Mouse (Mus musculus) megakaryocyte, embryonic 14.5 days (primary cell): Measurements from ENCODE around the gene Gsdmc4. TPM values are rescaled to one million over a fixed set of nuclear protein-coding genes. Genes with fewer than 3 reads are reported as not detected.
"Not testable (repeated sequence)": the region's sequence is repeated elsewhere in the genome, so short reads cannot be mapped to it uniquely, and the experiment has no call there.

Source experiments
- H3K27me3 ChIP-seq: replicated peaks from 2 replicates; pipeline ENCODE3; 2012; ENCODE audit warnings: inconsistent platforms
- H3K36me3 ChIP-seq: replicated peaks from 2 replicates; pipeline ENCODE3; 2012; ENCODE audit warnings: low read length, inconsistent platforms, mixed read lengths
- H3K4me1 ChIP-seq: 2 replicates; pipeline ENCODE4 v1.6.1; 2012; ENCODE audit warnings: inconsistent platforms
- H3K4me3 ChIP-seq: replicated peaks from 2 replicates; pipeline ENCODE3; 2012; ENCODE audit warnings: moderate library complexity, mild to moderate bottlenecking, inconsistent platforms
- H3K9me3 ChIP-seq: 2 replicates; pipeline ENCODE4 v1.6.1; 2012; ENCODE audit warnings: inconsistent platforms
- polyA plus RNA-seq: library from polyadenylated mRNA; stranded (reverse); fragments of >175 nt; gene quantifications from 2 replicates; pipeline ENCODE4 v1.2.3, GENCODE M21; 2012; ENCODE audit warnings: low replicate concordance; ENCODE audit not compliant: insufficient read depth

Gene Gsdmc4
- polyA plus RNA-seq, 1 experiment: not detected

DNA sequence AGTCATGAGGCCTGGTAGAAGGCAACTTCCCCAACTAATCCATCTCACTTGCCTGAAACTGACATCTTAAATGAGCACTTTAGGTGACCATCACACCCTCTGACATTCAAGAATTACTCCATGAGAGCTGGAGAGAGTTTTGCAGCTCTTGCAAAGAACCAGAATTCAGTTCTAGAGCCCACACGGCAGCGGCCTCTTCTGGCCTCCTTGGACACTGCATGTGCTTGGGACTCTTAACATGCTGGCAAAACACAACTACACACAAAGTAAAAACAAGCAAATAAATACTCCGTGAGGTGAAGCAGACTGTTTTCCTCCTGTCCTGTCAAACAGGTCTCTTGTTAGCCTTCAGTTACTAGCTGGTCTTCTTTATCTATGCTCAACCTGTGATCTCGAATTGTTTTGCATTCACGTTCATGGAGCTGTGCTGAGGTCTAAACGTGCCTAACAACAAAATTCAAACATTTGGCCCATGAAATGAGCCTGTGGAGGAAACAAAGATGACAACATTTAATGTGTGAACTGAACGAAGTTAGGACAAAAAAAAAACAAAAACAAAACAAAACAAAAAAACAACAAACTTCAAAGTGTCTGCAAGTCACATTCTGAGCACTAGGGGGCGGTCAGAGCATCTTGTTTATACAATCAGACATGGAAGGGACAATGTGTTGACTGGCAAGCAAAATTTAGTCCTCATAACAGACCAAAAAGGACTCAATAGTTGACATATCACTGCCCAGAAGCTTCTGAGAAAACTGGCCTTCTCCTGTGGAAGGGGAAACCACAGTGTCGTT is 16.3 kb downstream of the Gsdmc4 start:
- not testable (repeated sequence) for H3K9me3 ChIP-seq, H3K36me3 ChIP-seq, H3K4me1 ChIP-seq, H3K27me3 ChIP-seq
- H3K4me3 ChIP-seq: peak overlapping the region; percentile 81

DNA sequence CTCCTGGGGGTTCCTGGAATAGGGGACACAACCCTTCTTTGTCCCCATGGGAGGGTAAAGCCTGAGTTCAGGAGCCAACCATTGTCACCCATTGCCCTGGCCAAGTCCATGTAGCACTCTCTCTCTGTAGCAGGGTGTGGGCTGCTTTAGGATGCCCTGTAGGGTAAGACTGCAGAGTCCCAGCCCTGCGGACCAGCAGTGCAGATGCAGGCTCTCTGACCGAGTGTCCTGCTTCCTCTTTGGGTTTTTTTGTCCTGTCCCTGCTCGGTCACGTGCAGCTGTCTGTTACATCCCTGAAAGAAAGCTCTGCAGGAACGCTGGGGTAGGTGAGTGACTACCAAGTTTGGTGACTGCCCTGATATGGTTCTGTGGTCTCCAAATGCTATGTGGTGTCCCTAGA is 23.7 kb downstream of the Gsdmc4 start:
- not testable (repeated sequence) for H3K9me3 ChIP-seq, H3K27me3 ChIP-seq, H3K4me3 ChIP-seq, H3K4me1 ChIP-seq, H3K36me3 ChIP-seq

DNA sequence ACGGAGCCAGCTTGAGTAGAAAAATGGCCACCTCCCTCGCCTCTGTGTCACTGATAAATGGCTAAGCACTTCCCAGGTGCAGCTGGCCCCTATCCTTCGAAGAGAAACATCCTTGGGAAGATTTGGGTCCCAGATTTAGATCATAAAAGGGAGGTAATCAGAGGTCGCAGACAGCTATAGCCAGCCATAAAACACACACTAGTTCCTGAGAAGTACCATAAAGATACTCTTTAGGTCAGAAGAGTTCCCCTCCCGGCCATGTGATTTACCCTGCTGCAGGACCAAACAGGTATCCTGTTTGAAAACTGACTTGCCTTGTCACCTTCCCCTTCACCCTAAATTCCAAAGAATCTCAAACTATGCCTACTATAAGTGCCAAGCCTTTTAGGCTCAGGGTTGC is 24.1 kb downstream of the Gsdmc4 start:
- H3K4me3 ChIP-seq, H3K9me3 ChIP-seq, H3K36me3 ChIP-seq, H3K27me3 ChIP-seq, H3K4me1 ChIP-seq: not testable (repeated sequence)

DNA sequence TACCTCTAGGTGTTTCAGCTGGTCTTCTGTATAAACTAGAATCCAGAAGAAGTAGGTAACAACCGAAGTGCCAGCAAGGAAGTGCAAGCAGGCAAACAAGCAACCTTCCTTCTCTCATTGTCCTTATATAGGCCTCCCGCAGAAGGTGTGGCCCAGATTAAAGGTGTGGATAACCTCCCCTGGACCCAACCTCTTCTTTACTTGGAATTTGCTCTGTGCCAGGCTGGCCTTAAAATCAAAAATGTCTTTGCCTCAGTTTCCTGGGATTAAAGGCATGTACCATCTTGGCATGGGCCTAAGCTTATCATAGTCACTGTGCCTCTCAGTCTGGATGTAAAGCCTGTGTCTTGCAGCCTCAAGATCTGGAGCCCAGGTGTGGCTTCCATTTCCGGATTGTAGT is 33.6 kb downstream of the Gsdmc4 start, which contains the start of gene Gsdmc3:
TSS of gene Gsdmc3 (minus strand) at position 101 of the 400 bp plus-strand sequence.
- not testable (repeated sequence) for H3K4me1 ChIP-seq, H3K4me3 ChIP-seq, H3K9me3 ChIP-seq, H3K27me3 ChIP-seq, H3K36me3 ChIP-seq

DNA sequence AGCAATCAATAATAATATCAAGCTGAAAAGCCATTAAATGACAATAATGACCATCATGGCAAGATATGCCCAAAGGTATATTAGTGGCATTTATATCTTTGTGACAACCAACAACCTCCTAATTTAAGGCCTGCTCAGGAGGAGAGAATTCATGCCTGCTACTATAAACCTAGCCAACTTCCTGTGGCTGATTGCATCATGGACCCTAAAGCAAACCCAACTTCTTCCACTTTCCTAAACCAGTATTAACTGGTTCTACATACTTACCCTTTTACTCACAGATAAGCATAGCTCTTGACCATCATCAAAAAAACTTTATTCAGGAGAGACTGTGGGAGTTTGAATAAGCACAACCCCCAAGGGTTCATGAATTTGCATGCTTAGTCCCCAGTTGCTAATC is 35.9 kb downstream of the Gsdmc4 start:
- not testable (repeated sequence) for H3K4me3 ChIP-seq, H3K27me3 ChIP-seq

DNA sequence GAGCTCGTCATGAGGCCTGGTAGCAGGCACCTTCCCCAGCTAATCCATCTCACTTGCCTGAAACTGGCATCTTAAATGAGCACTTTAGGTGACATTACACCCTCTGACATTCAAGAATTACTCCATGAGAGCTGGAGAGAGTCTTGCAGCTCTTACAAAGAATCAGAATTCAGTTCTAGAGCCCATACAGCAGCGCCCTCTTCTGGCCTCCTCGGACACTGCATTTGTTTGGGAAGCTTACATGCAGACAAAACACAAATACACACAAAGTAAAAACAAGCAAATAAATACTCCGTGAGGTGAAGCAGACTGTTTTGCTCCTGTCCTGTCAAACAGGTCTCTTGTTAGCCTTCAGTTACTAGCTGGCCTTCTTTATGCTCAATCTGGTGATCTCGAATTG is 50.1 kb downstream of the Gsdmc4 start:
- not testable (repeated sequence) for H3K27me3 ChIP-seq, H3K4me3 ChIP-seq, H3K36me3 ChIP-seq, H3K9me3 ChIP-seq, H3K4me1 ChIP-seq

More for the DNA sequence above, 35.9 kb downstream of the Gsdmc4 start:
- H3K36me3 ChIP-seq, H3K9me3 ChIP-seq, H3K4me1 ChIP-seq: not testable (repeated sequence)

Other genes starting within 250 kb of the Gsdmc4 start
- gene Gsdmc2, start 67.1 kb downstream of the Gsdmc4 start, polyA plus RNA-seq: not detected in 2 replicates
- gene Gsdmc3, start 33.7 kb downstream of the Gsdmc4 start, polyA plus RNA-seq: not detected in 2 replicates
- gene Fam49b, start 148.2 kb upstream of the Gsdmc4 start, polyA plus RNA-seq: 5.2 and 19.7 TPM in 2 replicates